Mouse (Mus musculus) testis, adult 2 months (tissue): Measurements from ENCODE around the gene Oma1.

Experiments
- CTCF ChIP-seq: fragments of 200-500 bp; IDR thresholded peaks from 2 replicates; pipeline ENCODE4 v1.5.1; 2012; ENCODE audit warnings: low read depth, mild to moderate bottlenecking, inconsistent platforms, low read length, moderate library complexity; ENCODE audit not compliant: control insufficient read depth, insufficient read depth, insufficient replicate concordance
- POLR2A ChIP-seq: fragments of 200-500 bp; IDR thresholded peaks from 2 replicates; pipeline ENCODE4 v1.6.1; 2012; ENCODE audit warnings: low read depth, mild to moderate bottlenecking, inconsistent platforms, low read length, moderate library complexity; ENCODE audit not compliant: control insufficient read depth

- TF ChIP-seq POLR2A (peak; percentile 75), CTCF (peak; percentile 77; the same call in 1 of the 2 replicates)
These were observed at the start of gene Oma1 for GRCm38 (mm10) chr4:103313587-103314525.
